Mouse (Mus musculus) kidney, embryonic 14.5 days (tissue): ENCODE results near the gene Srm. TPM values are rescaled to one million over a fixed set of nuclear protein-coding genes. Genes with fewer than 3 reads are reported as not detected.
A peak's percentile ranks its signal among the peaks of the same experiment; 100 is the strongest.

ENCODE experiments used
- ATAC-seq: fragments of 200-750 bp; cut with Nextera tagmentation; 2 replicates; pipeline ENCODE4 v1.8.0; 2017; ENCODE audit warnings: moderate number of reproducible peaks, mild to moderate bottlenecking, moderate TSS enrichment, moderate library complexity; ENCODE audit not compliant: low FRiP score, low TSS enrichment
- H3K27ac ChIP-seq: fragments of 300-500 bp; sonication (generic); 2 replicates; pipeline ENCODE4 v1.5.1; 2014; ENCODE audit warnings: low read depth, mild to moderate bottlenecking, low read length, moderate library complexity, mixed read lengths
- H3K27me3 ChIP-seq: fragments of 300-500 bp; sonication (generic); 2 replicates; pipeline ENCODE4 v1.6.1; 2014; ENCODE audit warnings: mild to moderate bottlenecking, low read length; ENCODE audit not compliant: control insufficient read depth, insufficient read depth
- H3K36me3 ChIP-seq: fragments of 300-500 bp; sonication (generic); 2 replicates; pipeline ENCODE4 v1.6.1; 2014; ENCODE audit warnings: low read length, mixed read lengths; ENCODE audit not compliant: control insufficient read depth, insufficient read depth
- H3K4me1 ChIP-seq: fragments of 300-500 bp; sonication (generic); 2 replicates; pipeline ENCODE4 v1.6.1; 2014; ENCODE audit warnings: low read length, mixed read lengths; ENCODE audit not compliant: control insufficient read depth, insufficient read depth
- H3K4me2 ChIP-seq: fragments of 300-500 bp; sonication (generic); replicated peaks from 2 replicates; pipeline ENCODE4 v1.6.1; 2014; ENCODE audit warnings: low read depth, mild to moderate bottlenecking, low read length
- H3K4me3 ChIP-seq: fragments of 300-500 bp; sonication (generic); 2 replicates; pipeline ENCODE4 v1.5.1; 2014; ENCODE audit warnings: mild to moderate bottlenecking, low read length
- H3K9ac ChIP-seq: fragments of 300-500 bp; sonication (generic); 2 replicates; pipeline ENCODE4 v1.6.1; 2014; ENCODE audit warnings: low read depth, mild to moderate bottlenecking, low read length, moderate library complexity
- H3K9me3 ChIP-seq: fragments of 300-500 bp; sonication (generic); 2 replicates; pipeline ENCODE4 v1.6.1; 2016; ENCODE audit warnings: low read length; ENCODE audit not compliant: control insufficient read depth
- WGBS: fragments of 180-500 bp; shearing (Covaris S2); extraction: QIAGEN DNeasy Blood & Tissue Kit; methylation state at CpG from one replicate; pipeline ENCODE4 v1.1.7; 2014; 5-methylcytosine and 5-hydroxymethylcytosine counted together
- polyA plus RNA-seq: library from polyadenylated mRNA; unstranded; fragments of >200 nt; fragmentation: Nextera tagmentation; extraction: Ambion mirVana; gene quantifications from 2 replicates; pipeline ENCODE4 v1.2.1, GENCODE M21; 2014

The Srm gene
- polyA plus RNA-seq, 1 experiment from 2014 or later, result 242 TPM

GRCm38 (mm10) chr4:148623609-148624008, 32.3 kb downstream of the Srm start:
- H3K9me3 ChIP-seq, result no peaks in the 10 kb centered on the region
- H3K4me1 ChIP-seq, result peaks cover 12% of the 10 kb centered on the region; the same call in 1 of the 2 replicates
- H3K4me2 ChIP-seq, result no peak overlapping the region
- no peaks in the 10 kb centered on the region for H3K27me3 ChIP-seq
- no peak overlapping the region for H3K4me3 ChIP-seq
- H3K36me3 ChIP-seq, result peaks cover 64% of the 10 kb centered on the region
- no peak overlapping the region for H3K27ac ChIP-seq
- H3K9ac ChIP-seq, result no peak overlapping the region
- ATAC-seq, result no peak
- WGBS, result 86% methylated on average over 4 of the region's 4 CpGs

- Histone ChIP-seq H3K36me3 (peaks cover 50% of the 10 kb centered on the region), H3K9ac (peak overlapping the region; percentile 93; the same call in 1 of the 2 replicates), H3K4me1 (peaks cover 12% of the 10 kb centered on the region; the same call in 1 of the 2 replicates), H3K27ac (no peak overlapping the region), H3K9me3 (no peaks in the 10 kb centered on the region), H3K4me3 (peak overlapping the region; percentile 60), H3K4me2 (peak overlapping the region; percentile 79), H3K27me3 (no peaks in the 10 kb centered on the region)
- no peak for ATAC-seq
- 89% methylated on average over 10 of the region's 10 CpGs for WGBS
Measured at GRCm38 (mm10) chr4:148625010-148625409, 33.7 kb downstream of the Srm start.

GRCm38 (mm10) chr4:148625756-148626622, 34.7 kb downstream of the Srm start:
- H3K9me3 ChIP-seq, result no peaks in the 10 kb centered on the region
- peak overlapping the region; percentile 60 for H3K4me3 ChIP-seq
- peak; percentile 62 for ATAC-seq
- WGBS, result under 1% methylated on average over 57 of the region's 57 CpGs
- peak overlapping the region; percentile 87 for H3K27ac ChIP-seq
- H3K4me1 ChIP-seq, result peaks cover 12% of the 10 kb centered on the region; the same call in 1 of the 2 replicates
- no peaks in the 10 kb centered on the region for H3K27me3 ChIP-seq
- peak overlapping the region; percentile 93 for H3K9ac ChIP-seq
- peaks cover 42% of the 10 kb centered on the region for H3K36me3 ChIP-seq
- peak overlapping the region; percentile 79 for H3K4me2 ChIP-seq

- Histone ChIP-seq H3K4me2 (peak within 1 kb of the TSS; percentile 79), H3K9ac (peak within 1 kb of the TSS; percentile 93), H3K27me3 (no peaks in the 10 kb centered on the region), H3K36me3 (peaks cover 35% of the 10 kb centered on the region), H3K4me3 (peak within 1 kb of the TSS; percentile 60), H3K4me1 (peaks cover 12% of the 10 kb centered on the region; the same call in 1 of the 2 replicates), H3K9me3 (no peaks in the 10 kb centered on the region), H3K27ac (peak within 1 kb of the TSS; percentile 87)
- peak; percentile 97 for ATAC-seq
- WGBS, result under 1% methylated on average over 51 of the region's 51 CpGs
Measured at GRCm38 (mm10) chr4:148626623-148627185, 35.4 kb downstream of the Srm start, which contains the start of gene Tardbp. Tardbp (minus strand) TSS chr4:148627019.

- H3K36me3 ChIP-seq, result peaks cover 29% of the 10 kb centered on the region
- WGBS, result 61% methylated on average over 3 of the region's 3 CpGs
- no peaks in the 10 kb centered on the region for H3K9me3 ChIP-seq
- H3K4me1 ChIP-seq, result peaks cover 12% of the 10 kb centered on the region; the same call in 1 of the 2 replicates
- H3K27ac ChIP-seq, result no peak overlapping the region
- peak overlapping the region; percentile 60; the same call in 1 of the 2 replicates for H3K4me3 ChIP-seq
- peak overlapping the region; percentile 93 for H3K9ac ChIP-seq
- H3K4me2 ChIP-seq, result peak overlapping the region; percentile 35
- peak; percentile 28 for ATAC-seq
- no peaks in the 10 kb centered on the region for H3K27me3 ChIP-seq
Measured at GRCm38 (mm10) chr4:148627246-148627645, 35.9 kb downstream of the Srm start.

- Histone ChIP-seq H3K27ac (no peak overlapping the region), H3K4me1 (no peaks in the 10 kb centered on the region), H3K4me3 (no peak overlapping the region), H3K4me2 (no peak overlapping the region), H3K9ac (no peak overlapping the region), H3K36me3 (no peaks in the 10 kb centered on the region), H3K27me3 (no peaks in the 10 kb centered on the region), H3K9me3 (no peaks in the 10 kb centered on the region)
- WGBS, result 58% methylated on average over 3 of the region's 3 CpGs
- no peak for ATAC-seq
Measured at GRCm38 (mm10) chr4:148632013-148632692, 40.9 kb downstream of the Srm start.

GRCm38 (mm10) chr4:148633395-148634061, 42.2 kb downstream of the Srm start:
- Histone ChIP-seq H3K27me3 (no peaks in the 10 kb centered on the region), H3K36me3 (no peaks in the 10 kb centered on the region), H3K4me1 (no peaks in the 10 kb centered on the region), H3K27ac (no peak overlapping the region), H3K4me3 (no peak overlapping the region), H3K9me3 (no peaks in the 10 kb centered on the region), H3K4me2 (no peak overlapping the region), H3K9ac (no peak overlapping the region)
- no peak for ATAC-seq
- 46% methylated on average over 2 of the region's 2 CpGs for WGBS

GRCm38 (mm10) chr4:148635309-148635708, 44.0 kb downstream of the Srm start:
- H3K27me3 ChIP-seq, result no peaks in the 10 kb centered on the region
- no peaks in the 10 kb centered on the region for H3K36me3 ChIP-seq
- no peaks in the 10 kb centered on the region for H3K4me1 ChIP-seq
- H3K9me3 ChIP-seq, result no peaks in the 10 kb centered on the region
- H3K9ac ChIP-seq, result no peak overlapping the region
- H3K4me2 ChIP-seq, result no peak overlapping the region
- ATAC-seq, result no peak
- H3K27ac ChIP-seq, result no peak overlapping the region
- 81% methylated on average over 2 of the region's 2 CpGs for WGBS
- no peak overlapping the region for H3K4me3 ChIP-seq
